Mouse (Mus musculus) right cerebral cortex, postnatal 4 days (tissue): ENCODE results near the gene Lrrc2.
A peak's percentile ranks its signal among the peaks of the same experiment; 100 is the strongest.

Source experiments
- DNase-seq: peaks from one replicate; pipeline ENCODE4 v3.0.0-alpha.2; 2022

Lrrc2 gene

GRCm38 (mm10) chr9:110989543-110989942, 38.2 kb downstream of the Lrrc2 start:
- no peak for DNase-seq

- no peak for DNase-seq
Observed at GRCm38 (mm10) chr9:110990204-110990603, 38.9 kb downstream of the Lrrc2 start, which contains the start of gene Rtp3. Rtp3 (minus strand) TSS chr9:110990583.

GRCm38 (mm10) chr9:110993281-110993709, 42.0 kb downstream of the Lrrc2 start:
- no peak for DNase-seq

- peak; percentile 69 for DNase-seq
Observed at GRCm38 (mm10) chr9:110994716-110995172, 43.4 kb downstream of the Lrrc2 start.

- peak; percentile 58 for DNase-seq
Observed at GRCm38 (mm10) chr9:110997245-110997644, 45.9 kb downstream of the Lrrc2 start.

- no peak for DNase-seq
Observed at GRCm38 (mm10) chr9:110999056-110999455, 47.7 kb downstream of the Lrrc2 start.

GRCm38 (mm10) chr9:110999856-111000255, 48.5 kb downstream of the Lrrc2 start:
- DNase-seq: no peak

GRCm38 (mm10) chr9:111001621-111002020, 50.3 kb downstream of the Lrrc2 start:
- no peak for DNase-seq

- no peak for DNase-seq
Observed at GRCm38 (mm10) chr9:111003279-111003678, 51.9 kb downstream of the Lrrc2 start.

GRCm38 (mm10) chr9:111006544-111006943, 55.2 kb downstream of the Lrrc2 start:
- no peak for DNase-seq

GRCm38 (mm10) chr9:111009763-111010162, 58.4 kb downstream of the Lrrc2 start:
- no peak for DNase-seq

- DNase-seq: no peak
Observed at GRCm38 (mm10) chr9:111011550-111011949, 60.2 kb downstream of the Lrrc2 start.

GRCm38 (mm10) chr9:111012041-111012440, 60.7 kb downstream of the Lrrc2 start:
- DNase-seq: no peak

- DNase-seq: no peak
Observed at GRCm38 (mm10) chr9:111015658-111016057, 64.3 kb downstream of the Lrrc2 start.

GRCm38 (mm10) chr9:111019022-111019421, 67.7 kb downstream of the Lrrc2 start, which contains the start of gene Ltf:
Ltf (plus strand) TSS chr9:111019271.
- no peak for DNase-seq

GRCm38 (mm10) chr9:111026791-111027190, 75.4 kb downstream of the Lrrc2 start:
- DNase-seq: no peak
